Mouse (Mus musculus): ENCODE measurements around the gene Aagab. TPM values are rescaled to one million over a fixed set of nuclear protein-coding genes. Genes with fewer than 3 reads are reported as not detected.

The Aagab gene
- total and polyA plus RNA-seq, 3 experiments = 16.1 to 27.4 TPM; not detected in 1

DNA sequence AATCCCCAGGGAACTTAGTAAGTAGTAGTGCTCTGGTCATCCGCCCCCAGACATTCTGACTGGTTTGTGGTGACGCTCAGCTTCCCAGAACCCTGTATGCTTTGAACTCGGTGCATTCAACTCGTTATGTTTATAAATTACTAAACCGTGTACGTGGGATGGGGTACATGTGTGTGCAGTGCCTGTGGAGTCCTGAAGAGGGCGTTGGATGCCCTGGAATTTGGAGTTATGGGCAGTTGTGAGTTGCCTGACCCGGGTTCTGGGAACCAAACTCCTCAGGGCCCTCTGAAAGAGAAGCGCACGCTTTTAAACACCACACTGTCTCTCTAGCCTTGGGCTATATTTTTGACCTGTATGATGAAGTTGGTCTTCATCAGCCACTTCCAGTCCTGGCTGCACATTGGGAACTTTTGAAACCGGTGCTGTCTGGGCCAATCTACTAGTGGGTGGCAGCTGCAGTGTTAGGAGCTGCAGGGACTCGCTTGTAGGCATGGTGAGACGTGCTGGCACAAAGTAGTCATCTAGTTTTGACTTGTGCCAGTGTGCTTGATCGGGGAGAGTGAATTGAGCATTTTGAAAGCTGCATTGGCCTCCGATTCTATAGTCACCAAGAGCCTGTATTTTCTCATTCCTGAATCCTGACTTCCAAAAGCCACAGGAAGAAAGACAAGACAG, 21.6 kb downstream of the Aagab start:
- no peaks in the 10 kb centered on the region for H3K9me3 ChIP-seq (replicated peaks; ENCODE audit: insufficient read depth, low read length)
- H3K4me3 ChIP-seq (ENCODE audit: control insufficient read depth in 1 of 2, insufficient read depth in 1 of 2, low read depth in 2 of 2, low read length in 2 of 2) = no peak overlapping the region
- DNase-seq (ENCODE audit: low read depth, low spot score) = no peak
- H3K9ac ChIP-seq (ENCODE audit: control insufficient read depth, low read depth, low read length, poor library complexity, severe bottlenecking) = no peak overlapping the region
- no peak overlapping the region for H3K27ac ChIP-seq (ENCODE audit: control insufficient read depth, low read depth, low read length)
- H3K79me2 ChIP-seq (ENCODE audit: control insufficient read depth, insufficient read depth, low read length, poor library complexity) = no peaks in the 10 kb centered on the region
- H3K4me1 ChIP-seq (ENCODE audit: control insufficient read depth in 1 of 2, insufficient read depth in 2 of 2, low read length in 2 of 2) = no peaks in the 10 kb centered on the region
- H3K27me3 ChIP-seq (ENCODE audit: control insufficient read depth in 1 of 2, insufficient read depth in 2 of 2, low read length in 2 of 2) = no peaks in the 10 kb centered on the region
- TF ChIP-seq RAD21 (IDR thresholded peaks at IDR 0.05; ENCODE audit: low read depth, low read length) = peak; percentile 13; the same call in 1 of the 2 replicates
- peak; percentile 20; the same call in 1 of the 2 replicates for TF ChIP-seq SMC3 (IDR thresholded peaks at IDR 0.05; ENCODE audit: low read depth, low read length)
- peak in 2 of 3 experiments; percentile 14 to 22; a peak in 1 of 6 replicates for TF ChIP-seq CTCF (IDR thresholded peaks at IDR 0.05 in 2 of 3, conservative IDR thresholded peaks at IDR 0.05 in 1 of 3; ENCODE audit: control insufficient read depth in 1 of 3, insufficient read depth in 1 of 3, low read depth in 2 of 3, low read length in 3 of 3, poor library complexity in 1 of 3, severe bottlenecking in 1 of 3)
- no peak for TF ChIP-seq RCOR1 (IDR thresholded peaks at IDR 0.05; ENCODE audit: low read depth, low read length)
- TF ChIP-seq ELF1 (IDR thresholded peaks at IDR 0.05; ENCODE audit: low read depth, low read length) = no peak
- peaks cover 0 to 5% of the 10 kb centered on the region in 2 experiments; a peak in 2 of 4 replicates for H3K36me3 ChIP-seq (ENCODE audit: control insufficient read depth in 1 of 2, insufficient read depth in 2 of 2, low read length in 2 of 2)

- Histone ChIP-seq H3K9ac (ENCODE audit: control insufficient read depth, low read depth, low read length, poor library complexity, severe bottlenecking) (no peak overlapping the region), H3K27ac (ENCODE audit: control insufficient read depth, low read depth, low read length) (no peak overlapping the region), H3K79me2 (ENCODE audit: control insufficient read depth, insufficient read depth, low read length, poor library complexity) (no peaks in the 10 kb centered on the region), H3K4me3 (ENCODE audit: control insufficient read depth in 1 of 2, insufficient read depth in 1 of 2, low read depth in 2 of 2, low read length in 2 of 2) (no peak overlapping the region), H3K4me1 (ENCODE audit: control insufficient read depth in 1 of 2, insufficient read depth in 2 of 2, low read length in 2 of 2) (no peaks in the 10 kb centered on the region), H3K9me3 (replicated peaks; ENCODE audit: insufficient read depth, low read length) (no peaks in the 10 kb centered on the region), H3K36me3 (ENCODE audit: control insufficient read depth in 1 of 2, insufficient read depth in 2 of 2, low read length in 2 of 2) (peaks cover 0 to 5% of the 10 kb centered on the region in 2 experiments; a peak in 2 of 4 replicates), H3K27me3 (ENCODE audit: control insufficient read depth in 1 of 2, insufficient read depth in 2 of 2, low read length in 2 of 2) (no peaks in the 10 kb centered on the region)
- DNase-seq (ENCODE audit: low read depth, low spot score) = no peak
- no peak for TF ChIP-seq NRF1 (IDR thresholded peaks at IDR 0.05; ENCODE audit: insufficient read depth, low read depth, low read length, poor library complexity, severe bottlenecking)
- TF ChIP-seq SMC3 (IDR thresholded peaks at IDR 0.05; ENCODE audit: low read depth, low read length) = no peak
- no peak for TF ChIP-seq TCF12 (IDR thresholded peaks at IDR 0.05; ENCODE audit: low read depth, low read length)
- TF ChIP-seq NELFE (IDR thresholded peaks at IDR 0.05; ENCODE audit: low read depth, low read length) = no peak
- no peak for TF ChIP-seq EP300 (IDR thresholded peaks at IDR 0.05; ENCODE audit: low read depth in 1 of 2, low read length in 2 of 2)
- TF ChIP-seq E2F4 (IDR thresholded peaks at IDR 0.05; ENCODE audit: borderline replicate concordance, low read depth, low read length) = no peak
Measured at GRCm38 (mm10) chr9:63625090-63625756, 22.8 kb downstream of the Aagab start.

DNA sequence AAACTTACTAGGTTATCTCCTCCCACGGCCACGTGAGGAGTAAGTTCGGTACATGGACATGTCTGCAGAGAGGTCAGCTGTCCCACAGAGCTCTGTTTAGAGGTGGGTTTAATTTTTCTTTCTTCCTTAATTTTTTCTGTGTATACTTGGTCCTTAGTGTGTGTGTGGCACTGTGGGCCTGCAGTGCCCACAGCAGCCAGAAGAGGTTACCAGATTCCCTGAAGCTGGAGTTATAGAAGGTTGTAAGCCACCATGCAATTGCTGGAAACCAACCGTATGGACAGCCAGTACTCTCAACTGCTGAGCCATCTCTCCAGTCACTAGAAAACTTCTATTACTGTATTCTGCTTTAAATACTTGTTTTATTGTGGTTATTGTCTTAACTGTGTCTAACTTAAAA, 29.6 kb downstream of the Aagab start:
- Histone ChIP-seq H3K9ac (ENCODE audit: control insufficient read depth, low read depth, low read length, poor library complexity, severe bottlenecking) (no peak overlapping the region), H3K27ac (ENCODE audit: control insufficient read depth, low read depth, low read length) (no peak overlapping the region), H3K79me2 (ENCODE audit: control insufficient read depth, insufficient read depth, low read length, poor library complexity) (no peaks in the 10 kb centered on the region), H3K4me3 (ENCODE audit: control insufficient read depth in 1 of 2, insufficient read depth in 1 of 2, low read depth in 2 of 2, low read length in 2 of 2) (no peak overlapping the region), H3K36me3 (ENCODE audit: control insufficient read depth in 1 of 2, insufficient read depth in 2 of 2, low read length in 2 of 2) (peaks cover 0 to 5% of the 10 kb centered on the region in 2 experiments; a peak in 2 of 4 replicates), H3K9me3 (replicated peaks; ENCODE audit: insufficient read depth, low read length) (no peaks in the 10 kb centered on the region), H3K4me1 (ENCODE audit: control insufficient read depth in 1 of 2, insufficient read depth in 2 of 2, low read length in 2 of 2) (no peaks in the 10 kb centered on the region), H3K27me3 (ENCODE audit: control insufficient read depth in 1 of 2, insufficient read depth in 2 of 2, low read length in 2 of 2) (no peaks in the 10 kb centered on the region)
- TF ChIP-seq TAL1 (IDR thresholded peaks at IDR 0.05; ENCODE audit: low read length) (no peak), TBP (IDR thresholded peaks at IDR 0.05; ENCODE audit: low read depth, low read length) (no peak), CTCF (IDR thresholded peaks at IDR 0.05 in 2 of 3, conservative IDR thresholded peaks at IDR 0.05 in 1 of 3; ENCODE audit: control insufficient read depth in 1 of 3, insufficient read depth in 1 of 3, low read depth in 2 of 3, low read length in 3 of 3, poor library complexity in 1 of 3, severe bottlenecking in 1 of 3) (peak in 1 of 3 experiments; percentile 7; a peak in 1 of 6 replicates), BHLHE40 (IDR thresholded peaks at IDR 0.05; ENCODE audit: borderline replicate concordance, low read depth, low read length) (no peak), SMC3 (IDR thresholded peaks at IDR 0.05; ENCODE audit: low read depth, low read length) (peak; percentile 23; the same call in 1 of the 2 replicates), TCF12 (IDR thresholded peaks at IDR 0.05; ENCODE audit: low read depth, low read length) (no peak), POLR2AphosphoS5 (IDR thresholded peaks at IDR 0.05; ENCODE audit: borderline replicate concordance, low read depth, low read length) (no peak)
- DNase-seq (ENCODE audit: low read depth, low spot score) = no peak
